Mouse (Mus musculus) stomach, embryonic 16.5 days (tissue): ENCODE measurements around the gene Asxl2. TPM values are rescaled to one million over a fixed set of nuclear protein-coding genes. Genes with fewer than 3 reads are reported as not detected.

ENCODE experiments used
- ATAC-seq: fragments of 200-750 bp; cut with Nextera tagmentation; 2 replicates; pipeline ENCODE4 v1.8.0; 2017; ENCODE audit warnings: moderate number of reproducible peaks, moderate TSS enrichment; ENCODE audit not compliant: insufficient read depth, low FRiP score
- H3K27ac ChIP-seq: fragments of 300-500 bp; sonication (generic); 2 replicates; pipeline ENCODE4 v1.5.1; 2014; ENCODE audit warnings: low read length
- H3K27me3 ChIP-seq: fragments of 300-500 bp; sonication (generic); 2 replicates; pipeline ENCODE4 v1.6.1; 2014; ENCODE audit warnings: low read length, control low read depth, mixed read lengths; ENCODE audit not compliant: control insufficient read depth, insufficient read depth
- H3K36me3 ChIP-seq: fragments of 300-500 bp; sonication (generic); 2 replicates; pipeline ENCODE4 v1.6.1; 2014; ENCODE audit warnings: low read length; ENCODE audit not compliant: control insufficient read depth, insufficient read depth
- H3K4me1 ChIP-seq: fragments of 300-500 bp; sonication (generic); 2 replicates; pipeline ENCODE4 v1.6.1; 2014; ENCODE audit warnings: low read length, control low read depth, mixed read lengths; ENCODE audit not compliant: control insufficient read depth, insufficient read depth
- H3K4me2 ChIP-seq: fragments of 300-500 bp; sonication (generic); 2 replicates; pipeline ENCODE4 v1.6.1; 2014; ENCODE audit warnings: low read depth, low read length, mixed read lengths
- H3K4me3 ChIP-seq: fragments of 300-500 bp; sonication (generic); replicated peaks from 2 replicates; pipeline ENCODE4 v1.5.1; 2014; ENCODE audit warnings: mild to moderate bottlenecking, low read length
- H3K9ac ChIP-seq: fragments of 300-500 bp; sonication (generic); 2 replicates; pipeline ENCODE4 v1.6.1; 2014; ENCODE audit warnings: low read length
- H3K9me3 ChIP-seq: fragments of 300-500 bp; sonication (generic); replicated peaks from 2 replicates; pipeline ENCODE4 v1.6.1; 2016; ENCODE audit warnings: low read length, control low read depth; ENCODE audit not compliant: control insufficient read depth
- WGBS: fragments of 180-500 bp; shearing (Covaris S2); extraction: QIAGEN DNeasy Blood & Tissue Kit; methylation state at CpG from one replicate; pipeline ENCODE4 v1.1.7; 2014; 5-methylcytosine and 5-hydroxymethylcytosine counted together
- polyA plus RNA-seq: library from polyadenylated mRNA; unstranded; fragments of >200 nt; fragmentation: Nextera tagmentation; extraction: Ambion mirVana; gene quantifications from 2 replicates; pipeline ENCODE4 v1.2.1, GENCODE M21; 2015

Gene Asxl2
- polyA plus RNA-seq, 1 experiment from 2014 or later, result 18.8 TPM

DNA sequence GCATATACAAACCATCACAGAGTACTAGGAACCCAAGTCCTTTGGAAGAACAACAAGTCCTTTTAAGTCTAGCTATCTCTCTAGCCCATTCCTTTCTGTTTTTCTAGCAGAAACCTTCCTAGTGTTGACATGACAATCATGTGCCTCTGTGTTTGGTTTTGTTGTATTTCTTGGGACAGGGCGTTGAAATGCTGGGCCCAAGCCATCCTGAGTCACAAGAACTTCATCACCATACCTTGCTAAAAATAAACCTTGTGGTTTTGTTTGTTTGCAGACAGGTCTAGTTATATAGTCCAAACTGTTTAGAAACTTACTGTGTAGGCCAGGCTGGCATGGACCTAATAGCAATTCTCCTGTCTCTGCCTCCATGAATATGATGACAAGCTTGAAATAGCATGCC, 3.9 kb upstream of the Asxl2 start:
- WGBS, result 91% methylated on average over 1 of the region's 1 CpGs
- peaks cover 16% of the 10 kb centered on the region for H3K4me1 ChIP-seq
- no peak overlapping the region for H3K4me3 ChIP-seq
- ATAC-seq, result no peak
- H3K9ac ChIP-seq, result no peak overlapping the region
- no peaks in the 10 kb centered on the region for H3K9me3 ChIP-seq
- H3K27ac ChIP-seq, result no peak overlapping the region
- H3K36me3 ChIP-seq, result no peaks in the 10 kb centered on the region
- H3K27me3 ChIP-seq, result no peaks in the 10 kb centered on the region
- H3K4me2 ChIP-seq, result no peak overlapping the region

- Histone ChIP-seq H3K27me3 (no peaks in the 10 kb centered on the region), H3K9ac (no peak overlapping the region), H3K4me1 (peaks cover 16% of the 10 kb centered on the region), H3K9me3 (no peaks in the 10 kb centered on the region), H3K27ac (no peak overlapping the region), H3K4me2 (no peak overlapping the region), H3K36me3 (no peaks in the 10 kb centered on the region), H3K4me3 (no peak overlapping the region)
- 72% methylated on average over 2 of the region's 2 CpGs for WGBS
- ATAC-seq, result no peak
Observed at GRCm38 (mm10) chr12:3424179-3424578, 2.5 kb upstream of the Asxl2 start.

- peaks cover 21% of the 10 kb centered on the region for H3K4me1 ChIP-seq
- WGBS, result 38% methylated on average over 15 of the region's 15 CpGs
- H3K4me3 ChIP-seq, result peak overlapping the region; percentile 99
- peak overlapping the region; percentile 59 for H3K4me2 ChIP-seq
- H3K9ac ChIP-seq, result peak overlapping the region; percentile 62
- no peaks in the 10 kb centered on the region for H3K9me3 ChIP-seq
- H3K27ac ChIP-seq, result peak overlapping the region; percentile 86
- H3K36me3 ChIP-seq, result no peaks in the 10 kb centered on the region
- ATAC-seq, result peak; percentile 31; the same call in 1 of the 2 replicates
- no peaks in the 10 kb centered on the region for H3K27me3 ChIP-seq
Observed at GRCm38 (mm10) chr12:3425375-3426341, 999 bp upstream of the Asxl2 start.

GRCm38 (mm10) chr12:3427067-3427889, 621 bp downstream of the Asxl2 start:
- Histone ChIP-seq H3K9ac (peak overlapping the region; percentile 98), H3K4me3 (peak overlapping the region; percentile 99), H3K36me3 (no peaks in the 10 kb centered on the region), H3K27ac (peak overlapping the region; percentile 99), H3K9me3 (no peaks in the 10 kb centered on the region), H3K4me1 (peaks cover 21% of the 10 kb centered on the region), H3K4me2 (peak overlapping the region; percentile 51), H3K27me3 (no peaks in the 10 kb centered on the region)
- under 1% methylated on average over 65 of the region's 65 CpGs for WGBS
- ATAC-seq, result peak; percentile 33

DNA sequence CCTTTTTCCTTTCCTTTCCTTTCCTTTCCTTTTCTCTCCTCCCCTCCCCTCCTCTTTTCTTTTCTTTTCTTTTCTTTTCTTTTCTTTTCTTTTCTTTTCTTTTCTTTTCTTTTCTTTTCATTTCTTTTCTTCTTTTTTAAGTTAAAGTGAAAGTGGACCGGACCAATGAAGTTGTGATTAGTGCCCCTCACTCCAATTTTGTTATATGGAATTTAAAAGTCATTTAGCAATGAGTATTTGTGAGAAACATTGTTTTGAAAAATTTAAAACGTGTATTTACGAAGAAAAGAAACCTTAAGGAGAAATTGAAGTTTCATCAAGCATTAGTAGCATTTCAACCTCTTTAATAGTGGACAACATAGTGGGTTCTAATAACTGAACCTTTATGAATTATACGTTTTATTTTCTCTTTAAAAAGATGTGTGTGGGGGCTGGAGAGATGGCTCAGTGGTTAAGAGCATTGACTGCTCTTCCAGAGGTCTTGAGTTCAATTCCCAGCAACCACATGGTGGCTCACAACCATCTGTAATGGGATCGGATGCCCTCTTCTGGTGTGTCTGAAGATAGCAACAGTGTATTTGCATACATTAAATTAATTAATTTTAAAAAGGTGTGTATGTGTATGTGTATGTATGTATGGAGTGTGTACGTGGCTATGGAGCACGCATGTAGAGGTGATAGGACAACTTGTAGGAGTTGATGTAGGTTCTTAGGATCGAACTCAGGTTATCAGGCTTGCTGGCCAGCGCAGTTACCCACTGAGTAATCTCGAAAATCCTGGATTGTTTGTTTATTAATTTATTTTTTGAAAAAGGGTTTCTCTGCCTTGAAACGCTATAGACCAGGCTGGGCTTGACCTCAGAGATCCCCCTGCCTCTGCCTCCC, 1.5 kb downstream of the Asxl2 start:
- H3K36me3 ChIP-seq, result no peaks in the 10 kb centered on the region
- H3K9ac ChIP-seq, result no peak overlapping the region
- ATAC-seq, result no peak
- no peak overlapping the region for H3K27ac ChIP-seq
- 66% methylated on average over 11 of the region's 11 CpGs for WGBS
- no peaks in the 10 kb centered on the region for H3K9me3 ChIP-seq
- H3K27me3 ChIP-seq, result no peaks in the 10 kb centered on the region
- peaks cover 21% of the 10 kb centered on the region for H3K4me1 ChIP-seq
- peak overlapping the region; percentile 99 for H3K4me3 ChIP-seq
- H3K4me2 ChIP-seq, result peak overlapping the region; percentile 54

DNA sequence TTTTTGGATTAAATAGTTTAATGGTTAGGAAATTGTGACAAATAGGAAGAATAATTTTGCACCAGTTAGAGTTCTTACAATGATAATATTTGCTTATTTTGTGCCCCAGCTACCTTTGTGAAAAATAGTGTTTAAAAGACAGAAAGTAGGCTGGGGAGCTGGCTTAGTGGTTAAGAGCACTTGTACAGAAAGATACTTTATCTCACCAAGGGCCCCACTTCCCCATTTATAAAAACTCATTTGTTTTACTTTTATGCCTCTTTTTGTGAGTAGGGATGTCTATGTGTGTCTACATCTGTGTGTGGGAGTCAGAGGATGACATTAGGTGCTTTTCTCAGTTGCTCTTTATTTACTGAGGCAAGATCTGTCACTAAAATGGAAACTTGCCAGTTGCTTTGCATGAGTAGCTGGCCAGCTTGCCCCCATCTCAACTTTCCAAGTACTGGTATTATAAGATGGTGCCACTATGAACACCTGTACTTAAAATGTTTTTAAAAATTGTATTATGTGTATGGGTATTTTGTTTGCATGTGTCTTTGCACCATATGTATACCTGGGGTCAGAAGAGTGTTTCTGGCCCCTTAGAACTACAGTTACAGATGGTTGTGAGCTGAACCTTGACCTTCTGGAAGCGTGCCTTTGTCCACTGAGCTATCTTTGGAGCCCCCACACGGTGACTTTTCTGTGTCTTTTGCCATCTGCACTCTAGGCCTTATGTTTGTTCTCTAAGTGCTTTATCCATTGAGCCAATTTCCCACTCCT, 3.2 kb downstream of the Asxl2 start:
- Histone ChIP-seq H3K4me1 (peaks cover 14% of the 10 kb centered on the region), H3K4me2 (no peak overlapping the region), H3K27ac (no peak overlapping the region), H3K27me3 (no peaks in the 10 kb centered on the region), H3K36me3 (no peaks in the 10 kb centered on the region), H3K9ac (no peak overlapping the region), H3K9me3 (no peaks in the 10 kb centered on the region), H3K4me3 (no peak overlapping the region)
- ATAC-seq, result no peak
- 65% methylated on average over 2 of the region's 2 CpGs for WGBS

DNA sequence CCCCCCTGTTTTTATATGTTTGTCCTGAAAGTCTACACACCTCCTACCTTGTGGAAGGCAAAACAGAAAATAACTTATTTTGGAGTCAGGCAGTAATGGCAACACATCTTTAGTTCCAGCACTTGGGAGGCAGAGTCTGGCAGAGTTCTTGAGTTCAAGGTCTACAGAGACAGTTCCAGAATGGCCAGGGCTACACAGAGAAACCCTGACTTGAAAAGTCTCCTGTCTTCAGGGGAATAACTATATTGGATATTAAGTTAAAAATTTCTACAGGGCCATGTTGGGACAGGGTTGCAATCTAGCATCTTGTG, 3.7 kb downstream of the Asxl2 start:
- H3K4me3 ChIP-seq, result no peak overlapping the region
- no peaks in the 10 kb centered on the region for H3K9me3 ChIP-seq
- H3K27me3 ChIP-seq, result no peaks in the 10 kb centered on the region
- H3K36me3 ChIP-seq, result no peaks in the 10 kb centered on the region
- H3K27ac ChIP-seq, result no peak overlapping the region
- no peak for ATAC-seq
- H3K4me2 ChIP-seq, result no peak overlapping the region
- H3K4me1 ChIP-seq, result peaks cover 8% of the 10 kb centered on the region
- no peak overlapping the region for H3K9ac ChIP-seq

GRCm38 (mm10) chr12:3430985-3431384, 4.3 kb downstream of the Asxl2 start:
- H3K9me3 ChIP-seq, result no peaks in the 10 kb centered on the region
- H3K4me2 ChIP-seq, result no peak overlapping the region
- H3K4me3 ChIP-seq, result no peak overlapping the region
- H3K9ac ChIP-seq, result no peak overlapping the region
- H3K36me3 ChIP-seq, result no peaks in the 10 kb centered on the region
- H3K27me3 ChIP-seq, result no peaks in the 10 kb centered on the region
- no peak overlapping the region for H3K27ac ChIP-seq
- peaks cover 5% of the 10 kb centered on the region; the same call in 1 of the 2 replicates for H3K4me1 ChIP-seq
- ATAC-seq, result no peak
